Mouse (Mus musculus) stomach, embryonic 15.5 days (tissue): ENCODE measurements around the gene Tjp2. TPM values are rescaled to one million over a fixed set of nuclear protein-coding genes. Genes with fewer than 3 reads are reported as not detected.
"Not testable (repeated sequence)": the region's sequence is repeated elsewhere in the genome, so short reads cannot be mapped to it uniquely, and the experiment has no call there.

Source experiments
- ATAC-seq: fragments of 200-750 bp; cut with Nextera tagmentation; 2 replicates; pipeline ENCODE4 v1.8.0; 2017; ENCODE audit warnings: low read depth, moderate number of reproducible peaks, moderate TSS enrichment; ENCODE audit not compliant: insufficient read depth, low FRiP score
- H3K27ac ChIP-seq: fragments of 300-500 bp; sonication (generic); 2 replicates; pipeline ENCODE4 v1.5.1; 2015; ENCODE audit warnings: mild to moderate bottlenecking, inconsistent platforms
- H3K27me3 ChIP-seq: fragments of 300-500 bp; sonication (generic); replicated peaks from 2 replicates; pipeline ENCODE4 v1.6.1; 2015; ENCODE audit warnings: inconsistent platforms
- H3K36me3 ChIP-seq: fragments of 300-500 bp; sonication (generic); 2 replicates; pipeline ENCODE4 v1.6.1; 2015; ENCODE audit warnings: inconsistent platforms
- H3K4me1 ChIP-seq: fragments of 300-500 bp; sonication (generic); 2 replicates; pipeline ENCODE4 v1.6.1; 2015; ENCODE audit warnings: inconsistent platforms
- H3K4me2 ChIP-seq: fragments of 300-500 bp; sonication (generic); 2 replicates; pipeline ENCODE4 v1.6.1; 2015; ENCODE audit warnings: mild to moderate bottlenecking, inconsistent platforms
- H3K4me3 ChIP-seq: fragments of 300-500 bp; sonication (generic); replicated peaks from 2 replicates; pipeline ENCODE4 v1.5.1; 2015; ENCODE audit warnings: inconsistent platforms
- H3K9ac ChIP-seq: fragments of 300-500 bp; sonication (generic); 2 replicates; pipeline ENCODE4 v1.6.1; 2015; ENCODE audit warnings: inconsistent platforms
- H3K9me3 ChIP-seq: fragments of 300-500 bp; sonication (generic); 2 replicates; pipeline ENCODE4 v1.6.1; 2016; ENCODE audit warnings: inconsistent platforms
- WGBS: fragments of 180-500 bp; shearing (Covaris S2); methylation state at CpG from one replicate; pipeline ENCODE4 v1.1.7; 2015; 5-methylcytosine and 5-hydroxymethylcytosine counted together
- polyA plus RNA-seq: library from polyadenylated mRNA; unstranded; fragments of >200 nt; fragmentation: Nextera tagmentation; extraction: Ambion mirVana; gene quantifications from 2 replicates; pipeline ENCODE4 v1.2.1, GENCODE M21; 2015

The Tjp2 gene
- polyA plus RNA-seq, 1 experiment from 2014 or later = 34.5 TPM

DNA sequence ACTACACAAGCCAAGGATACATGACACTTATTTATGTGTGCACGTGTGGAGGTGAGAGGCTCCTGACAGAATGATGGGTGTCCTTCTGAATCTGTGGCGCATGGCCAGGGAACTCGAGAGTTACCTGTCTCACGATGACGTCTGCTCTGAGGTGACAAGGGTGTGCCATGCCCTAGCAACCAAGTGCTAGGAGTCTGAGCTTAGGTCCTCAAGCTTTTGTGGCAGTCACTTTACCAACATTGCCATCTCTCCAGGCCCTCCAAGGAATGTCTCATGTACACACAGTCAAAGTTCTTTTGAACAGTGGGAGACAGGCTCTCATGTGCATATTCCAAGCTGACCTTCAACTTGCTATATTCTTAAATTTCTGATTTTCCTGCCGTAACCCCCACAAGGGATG lies 33.1 kb upstream of the Tjp2 start:
- peaks cover 5% of the 10 kb centered on the region; the same call in 1 of the 2 replicates for H3K4me1 ChIP-seq
- no peaks in the 10 kb centered on the region for H3K36me3 ChIP-seq
- H3K9ac ChIP-seq = no peak overlapping the region
- H3K4me3 ChIP-seq = no peak overlapping the region
- 74% methylated on average over 6 of the region's 6 CpGs for WGBS
- H3K27me3 ChIP-seq = no peaks in the 10 kb centered on the region
- no peak overlapping the region for H3K4me2 ChIP-seq
- no peak for ATAC-seq
- H3K27ac ChIP-seq = peak overlapping the region; percentile 44; the same call in 1 of the 2 replicates
- no peaks in the 10 kb centered on the region for H3K9me3 ChIP-seq

DNA sequence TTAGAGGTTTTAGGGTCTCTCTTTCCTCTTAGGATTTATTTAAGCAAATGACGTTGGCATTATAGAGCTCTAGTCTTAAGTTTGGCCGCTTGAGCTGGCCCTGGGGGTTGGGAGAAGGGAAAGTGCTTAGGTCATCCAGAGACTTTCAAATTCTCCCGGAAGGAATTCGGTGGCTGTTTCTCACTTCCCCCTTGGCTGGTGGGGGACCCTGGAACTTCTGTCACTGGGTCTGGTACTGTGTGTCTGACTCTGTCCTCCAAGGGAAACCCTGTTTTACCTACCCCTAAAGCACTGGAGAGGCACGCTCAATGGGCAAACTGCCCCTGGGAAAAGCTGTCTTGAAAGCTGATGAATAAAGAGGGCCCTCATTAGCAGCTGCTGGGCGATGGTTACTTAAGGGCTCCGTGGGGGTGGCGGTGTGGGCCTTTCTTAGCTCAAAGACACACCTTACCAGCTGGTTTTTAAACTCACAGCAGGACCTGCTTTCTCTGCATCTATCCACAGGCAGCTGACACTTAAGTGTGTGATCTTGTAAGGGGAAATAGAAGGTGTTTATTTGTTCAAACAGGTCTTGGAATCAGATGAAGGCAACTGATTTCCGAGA lies 28.9 kb upstream of the Tjp2 start:
- Histone ChIP-seq H3K4me2 (no peak overlapping the region), H3K4me1 (peaks cover 9% of the 10 kb centered on the region; the same call in 1 of the 2 replicates), H3K27ac (no peak overlapping the region), H3K4me3 (no peak overlapping the region), H3K36me3 (no peaks in the 10 kb centered on the region), H3K9ac (no peak overlapping the region), H3K27me3 (no peaks in the 10 kb centered on the region), H3K9me3 (no peaks in the 10 kb centered on the region)
- no peak for ATAC-seq
- WGBS = 21% methylated on average over 9 of the region's 9 CpGs

DNA sequence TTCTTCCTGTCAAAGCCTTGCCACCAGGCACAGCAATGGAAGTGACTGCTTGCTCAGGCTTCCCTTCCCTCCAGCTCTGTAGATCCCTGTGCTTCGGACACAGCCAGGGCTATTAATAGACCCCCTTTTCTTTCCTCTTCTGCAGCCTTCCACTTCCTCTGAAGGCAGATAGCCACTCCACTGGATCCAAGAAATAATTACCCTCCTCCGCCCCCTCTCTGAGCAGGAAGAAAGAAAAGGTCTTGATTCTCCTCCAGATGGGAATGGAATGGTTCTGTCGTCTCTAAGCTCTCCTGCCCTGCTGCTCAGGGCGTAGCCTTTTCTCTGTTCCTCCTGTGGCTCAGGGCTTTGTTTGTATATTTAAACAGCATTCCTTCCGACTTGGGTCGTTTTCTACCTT lies 27.0 kb upstream of the Tjp2 start:
- Histone ChIP-seq H3K36me3 (no peaks in the 10 kb centered on the region), H3K4me2 (peak overlapping the region; percentile 16; the same call in 1 of the 2 replicates), H3K4me1 (peaks cover 9% of the 10 kb centered on the region; the same call in 1 of the 2 replicates), H3K9me3 (no peaks in the 10 kb centered on the region), H3K9ac (no peak overlapping the region), H3K4me3 (no peak overlapping the region), H3K27ac (peak overlapping the region; percentile 49; the same call in 1 of the 2 replicates), H3K27me3 (no peaks in the 10 kb centered on the region)
- 8% methylated on average over 6 of the region's 6 CpGs for WGBS
- ATAC-seq = peak; percentile 72; the same call in 1 of the 2 replicates

DNA sequence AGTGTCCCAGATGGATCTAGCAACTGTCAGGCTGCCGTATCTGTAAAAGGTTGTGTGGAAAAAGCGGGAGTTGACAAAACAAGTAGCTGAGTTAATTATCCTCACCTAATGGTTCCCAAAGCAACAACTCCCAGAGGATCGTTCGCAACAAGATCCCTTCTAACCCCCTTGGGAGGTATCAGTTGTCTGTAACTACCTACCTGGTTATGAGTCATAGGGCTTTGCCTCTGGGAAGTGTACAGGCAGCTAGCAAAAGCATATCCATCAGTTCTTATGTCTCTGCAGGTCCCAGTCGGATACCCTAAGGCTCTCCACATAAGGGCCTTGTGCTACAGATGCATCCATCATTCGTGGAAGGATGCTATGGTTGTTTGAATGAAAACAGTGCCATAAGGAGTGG lies 18.5 kb upstream of the Tjp2 start:
- no peak overlapping the region for H3K9ac ChIP-seq
- 0 out of 2 replicates have a peak, but pooled peaks cover 8% of the 10 kb centered on the region for H3K4me1 ChIP-seq
- no peak overlapping the region for H3K4me3 ChIP-seq
- H3K9me3 ChIP-seq = no peaks in the 10 kb centered on the region
- H3K27me3 ChIP-seq = no peaks in the 10 kb centered on the region
- WGBS = 80% methylated on average over 6 of the region's 6 CpGs
- H3K36me3 ChIP-seq = no peaks in the 10 kb centered on the region
- H3K27ac ChIP-seq = no peak overlapping the region
- ATAC-seq = no peak
- H3K4me2 ChIP-seq = no peak overlapping the region

DNA sequence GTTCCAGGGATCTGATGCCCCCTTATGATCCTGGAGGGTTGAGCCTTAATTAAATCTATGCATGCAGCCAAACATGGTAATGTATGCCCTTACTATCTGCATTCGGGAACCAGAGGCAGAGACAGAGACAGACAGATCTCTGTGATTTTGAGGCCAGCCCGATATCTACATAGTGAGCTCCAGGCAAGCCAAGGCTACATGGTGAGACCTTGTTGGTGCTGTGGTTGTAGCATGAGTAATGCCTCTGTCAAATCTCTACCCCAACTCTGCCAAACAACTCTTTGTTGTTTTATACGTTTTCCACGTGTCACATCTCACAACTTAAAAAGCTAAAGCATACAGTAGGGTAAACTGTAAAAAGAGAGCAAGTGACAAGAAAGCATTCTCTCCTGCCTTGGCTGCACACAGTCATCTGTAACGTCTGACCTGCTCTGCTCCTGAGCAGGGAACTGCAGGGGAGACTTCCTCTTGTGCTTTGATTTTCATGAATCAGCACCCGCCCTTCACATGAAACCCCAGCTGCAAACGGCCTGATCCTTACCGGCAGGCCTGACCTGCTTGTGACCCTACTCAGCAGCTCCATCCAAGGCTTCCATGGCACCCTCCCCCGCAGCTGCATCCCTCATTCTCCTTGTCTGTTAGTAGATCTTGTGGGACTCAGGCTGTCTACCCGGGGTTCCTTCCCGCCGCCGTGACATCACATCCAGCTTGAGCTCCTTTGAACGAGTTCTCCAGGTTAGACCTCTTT lies 17.1 kb upstream of the Tjp2 start:
- H3K4me2 ChIP-seq = no peak overlapping the region
- 21% methylated on average over 14 of the region's 14 CpGs for WGBS

DNA sequence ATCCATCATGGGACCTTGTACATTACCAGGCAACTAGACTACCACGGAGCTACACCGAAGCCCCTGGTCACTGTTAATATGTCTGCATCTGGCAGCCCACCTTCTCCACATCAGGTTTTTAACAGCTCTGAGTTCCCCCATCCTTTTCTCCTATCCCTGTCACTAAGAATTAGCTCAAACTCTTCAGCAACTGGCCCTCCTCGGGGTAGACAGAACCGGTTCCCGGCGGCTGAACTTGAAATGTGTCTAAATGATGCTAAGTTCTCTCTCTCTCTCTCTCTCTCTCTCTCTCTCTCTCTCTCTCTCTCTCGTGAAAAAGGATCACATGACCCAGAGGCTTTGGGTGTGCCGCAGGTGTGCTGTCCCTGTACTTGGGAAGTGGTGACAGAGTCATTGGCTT lies 16.4 kb upstream of the Tjp2 start:
- Histone ChIP-seq H3K4me3 (no peak overlapping the region), H3K9ac (no peak overlapping the region), H3K27ac (no peak overlapping the region), H3K4me2 (no peak overlapping the region), H3K9me3 (no peaks in the 10 kb centered on the region), H3K27me3 (no peaks in the 10 kb centered on the region), H3K36me3 (no peaks in the 10 kb centered on the region), H3K4me1 (0 out of 2 replicates have a peak, but pooled peaks cover 8% of the 10 kb centered on the region)
- no peak for ATAC-seq
- 69% methylated on average over 8 of the region's 8 CpGs for WGBS

More for the DNA sequence above, 17.1 kb upstream of the Tjp2 start:
- Histone ChIP-seq H3K36me3 (no peaks in the 10 kb centered on the region), H3K4me3 (no peak overlapping the region), H3K9me3 (no peaks in the 10 kb centered on the region), H3K4me1 (0 out of 2 replicates have a peak, but pooled peaks cover 8% of the 10 kb centered on the region), H3K9ac (no peak overlapping the region), H3K27ac (no peak overlapping the region), H3K27me3 (no peaks in the 10 kb centered on the region)
- ATAC-seq = peak; percentile 56; the same call in 1 of the 2 replicates

DNA sequence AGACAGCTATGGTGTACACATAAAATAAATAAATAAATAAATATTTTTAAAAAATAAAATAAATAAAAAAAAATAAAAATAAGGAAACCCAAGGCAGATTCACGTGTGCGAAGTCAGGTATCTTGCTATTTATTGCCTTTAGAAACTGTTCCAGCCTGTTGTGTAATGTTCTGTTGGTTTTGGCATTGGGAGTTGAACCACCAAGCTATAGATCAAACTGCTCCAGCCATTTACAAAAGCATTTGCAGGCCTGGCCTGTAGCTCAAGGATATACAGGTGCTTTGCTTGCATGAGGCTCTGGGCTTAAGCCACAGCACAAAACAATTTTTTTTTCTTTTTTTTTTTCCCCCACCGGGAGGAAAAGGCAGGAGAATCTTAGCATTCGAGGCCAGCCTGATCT lies 13.2 kb upstream of the Tjp2 start:
- Histone ChIP-seq H3K27ac (no peak overlapping the region), H3K9ac (no peak overlapping the region), H3K36me3 (no peaks in the 10 kb centered on the region), H3K27me3 (no peaks in the 10 kb centered on the region), H3K4me3 (no peak overlapping the region), H3K9me3 (no peaks in the 10 kb centered on the region), H3K4me1 (0 out of 2 replicates have a peak, but pooled peaks cover 8% of the 10 kb centered on the region), H3K4me2 (no peak overlapping the region)
- no peak for ATAC-seq
- 69% methylated on average over 4 of the region's 4 CpGs for WGBS

DNA sequence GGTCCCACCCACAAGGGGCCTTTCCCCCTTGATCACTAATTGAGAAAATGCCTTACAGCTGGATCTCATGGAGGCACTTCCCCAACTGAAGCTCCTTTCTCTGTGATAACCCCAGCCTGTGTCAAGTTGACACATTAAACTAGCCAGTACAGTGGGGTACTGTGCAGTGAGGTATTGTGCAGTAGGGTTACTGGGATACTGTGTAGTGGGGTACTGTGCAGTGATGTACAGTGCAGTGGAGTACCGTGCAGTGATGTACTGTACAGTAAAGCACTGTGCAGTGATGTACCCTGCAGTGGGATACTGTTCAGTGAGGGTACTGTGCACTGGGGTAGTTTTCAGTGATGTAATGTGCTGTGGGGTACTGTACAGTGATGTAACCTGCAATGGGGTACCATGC lies 7.5 kb upstream of the Tjp2 start:
- not testable (repeated sequence) for H3K36me3 ChIP-seq, H3K27me3 ChIP-seq, H3K9me3 ChIP-seq, H3K27ac ChIP-seq, H3K9ac ChIP-seq, H3K4me3 ChIP-seq, H3K4me1 ChIP-seq, H3K4me2 ChIP-seq, ATAC-seq
- 92% methylated on average over 1 of the region's 1 CpGs for WGBS

DNA sequence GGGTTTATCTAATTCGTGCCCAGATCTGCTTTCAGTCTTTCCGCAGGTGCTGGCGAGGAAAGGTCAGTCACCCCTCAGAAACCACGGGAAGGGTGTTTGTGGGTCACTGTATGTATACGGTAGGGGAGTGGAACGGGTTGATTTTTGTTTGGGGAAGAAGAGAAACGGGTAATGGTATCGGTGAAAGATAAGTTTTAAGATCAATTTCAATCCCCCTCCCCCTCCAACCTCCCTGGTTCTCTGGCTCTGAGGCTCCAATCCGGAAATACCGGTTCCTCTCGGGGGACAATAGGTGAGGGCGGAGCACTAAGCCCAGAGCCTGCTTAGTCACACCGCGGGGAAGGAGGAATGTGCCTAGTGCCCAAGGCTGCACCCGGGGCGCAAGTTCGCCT lies 471 bp upstream of the Tjp2 start:
- Histone ChIP-seq H3K9ac (no peak overlapping the region), H3K4me2 (peak overlapping the region; percentile 87), H3K27ac (peak overlapping the region; percentile 97), H3K4me1 (peaks cover 12% of the 10 kb centered on the region; the same call in 1 of the 2 replicates), H3K27me3 (0 out of 2 replicates have a peak, but pooled peaks cover 3% of the 10 kb centered on the region), H3K9me3 (no peaks in the 10 kb centered on the region), H3K4me3 (peak overlapping the region; percentile 61), H3K36me3 (no peaks in the 10 kb centered on the region)
- WGBS = 2% methylated on average over 17 of the region's 17 CpGs
- ATAC-seq = peak; percentile 84

DNA sequence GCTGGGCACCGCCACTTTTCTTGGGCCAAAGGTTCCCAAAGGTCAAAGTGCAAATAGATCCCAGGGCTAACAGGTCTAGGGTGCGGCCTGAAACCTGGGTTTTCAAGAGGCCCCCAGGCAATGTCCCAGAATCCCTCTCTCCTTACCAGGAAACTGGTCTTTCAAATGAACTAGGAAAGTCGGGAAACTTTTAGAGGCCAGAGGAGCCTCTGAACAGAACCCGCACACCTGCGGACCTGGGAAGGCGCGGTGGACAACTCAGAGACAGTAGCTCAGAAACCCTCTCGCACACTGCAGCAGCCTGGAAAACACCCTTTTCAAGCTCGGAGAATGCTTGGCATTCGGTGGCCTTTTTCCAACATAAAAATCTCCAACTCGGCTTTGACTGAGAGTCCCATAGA lies 979 bp downstream of the Tjp2 start:
- Histone ChIP-seq H3K36me3 (no peaks in the 10 kb centered on the region), H3K9ac (peak overlapping the region; percentile 40; the same call in 1 of the 2 replicates), H3K4me3 (peak overlapping the region; percentile 61), H3K9me3 (no peaks in the 10 kb centered on the region), H3K27ac (peak overlapping the region; percentile 97), H3K4me1 (peaks cover 12% of the 10 kb centered on the region; the same call in 1 of the 2 replicates), H3K27me3 (0 out of 2 replicates have a peak, but pooled peaks cover 3% of the 10 kb centered on the region), H3K4me2 (peak overlapping the region; percentile 87)
- ATAC-seq = no peak
- WGBS = 22% methylated on average over 11 of the region's 11 CpGs

DNA sequence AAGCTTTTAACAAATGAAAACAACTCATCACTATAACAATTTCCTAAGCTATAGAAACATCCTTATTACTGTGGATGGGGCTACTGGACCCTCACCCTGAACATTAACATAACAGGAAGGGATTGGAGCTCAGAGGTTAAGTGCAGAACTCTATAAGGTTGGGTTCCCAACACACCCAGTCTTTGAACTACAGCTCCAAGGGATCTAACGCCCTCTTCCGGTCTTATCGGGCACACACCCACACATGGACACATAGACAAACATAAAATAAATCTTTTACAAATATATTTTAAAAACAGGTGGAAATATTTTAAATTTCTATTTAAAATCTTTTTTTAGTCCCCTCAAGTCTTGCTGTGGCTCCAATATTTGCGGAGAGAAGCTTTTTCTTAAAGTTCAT lies 3.4 kb downstream of the Tjp2 start:
- Histone ChIP-seq H3K27me3 (0 out of 2 replicates have a peak, but pooled peaks cover 3% of the 10 kb centered on the region), H3K4me1 (peaks cover 12% of the 10 kb centered on the region; the same call in 1 of the 2 replicates), H3K9ac (no peak overlapping the region), H3K9me3 (no peaks in the 10 kb centered on the region), H3K36me3 (no peaks in the 10 kb centered on the region), H3K4me3 (no peak overlapping the region), H3K4me2 (0 out of 2 replicates have a peak overlapping the region, but pooled peaks have one; percentile 23), H3K27ac (no peak overlapping the region)
- no peak for ATAC-seq
- 58% methylated on average over 4 of the region's 4 CpGs for WGBS
